Mouse (Mus musculus) T-helper 1 cell (primary cell): ENCODE measurements around the gene Yif1b.
"Not testable (repeated sequence)": the region's sequence is repeated elsewhere in the genome, so short reads cannot be mapped to it uniquely, and the experiment has no call there.

Source experiments
- in situ Hi-C: fragments of 300-600 bp; cut with MboI, MseI; formaldehyde crosslinking; loops from one replicate; pipeline ENCODE4 v1.15.1; 2025; ENCODE audit warnings: high pct_unique_total_duplicates

The Yif1b gene

GRCm38 (mm10) chr7:29238019-29238967 lies at the start of gene Yif1b:
Gene Yif1b (plus strand): TSS chr7:29238329.
- in situ Hi-C loops = no loop called here

- in situ Hi-C loops = not testable (repeated sequence)
Measured at GRCm38 (mm10) chr7:29194230-29194629, 43.9 kb upstream of the Yif1b start.

- in situ Hi-C loops = no loop called here
Measured at GRCm38 (mm10) chr7:29202577-29202976, 35.6 kb upstream of the Yif1b start.

- in situ Hi-C loops = loop anchor here (5.0 kb wide), 1 partner anchor 34 kb away; no protein-coding TSS in a partner anchor
Measured at GRCm38 (mm10) chr7:29211013-29211412, 27.1 kb upstream of the Yif1b start.

GRCm38 (mm10) chr7:29211415-29212198 lies 26.5 kb upstream of the Yif1b start:
- in situ Hi-C loops = loop anchor here (5.0 kb wide), 1 partner anchor 34 kb away; no protein-coding TSS in a partner anchor

GRCm38 (mm10) chr7:29212199-29212765 lies 25.8 kb upstream of the Yif1b start:
- in situ Hi-C loops = loop anchor here (5.0 kb wide), 1 partner anchor 35 kb away; no protein-coding TSS in a partner anchor

- in situ Hi-C loops = loop anchor here (5.0 kb wide), 1 partner anchor 36 kb away; no protein-coding TSS in a partner anchor
Measured at GRCm38 (mm10) chr7:29212775-29213560, 25.2 kb upstream of the Yif1b start.

GRCm38 (mm10) chr7:29213675-29214082 lies 24.4 kb upstream of the Yif1b start, which contains the start of gene Catsperg1:
Gene Catsperg1 (minus strand): TSS chr7:29214035.
- in situ Hi-C loops = loop anchor here (5.0 kb wide), 1 partner anchor 36 kb away; no protein-coding TSS in a partner anchor

- in situ Hi-C loops = loop anchor here (5.0 kb wide), 1 partner anchor 37 kb away; no protein-coding TSS in a partner anchor
Measured at GRCm38 (mm10) chr7:29214236-29214635, 23.9 kb upstream of the Yif1b start.

- in situ Hi-C loops = loop anchor here (5.0 kb wide), 1 partner anchor 38 kb away; no protein-coding TSS in a partner anchor
Measured at GRCm38 (mm10) chr7:29214846-29215245, 23.3 kb upstream of the Yif1b start.

- in situ Hi-C loops = no loop called here
Measured at GRCm38 (mm10) chr7:29224756-29225394, 13.3 kb upstream of the Yif1b start.

GRCm38 (mm10) chr7:29225520-29225919 lies 12.6 kb upstream of the Yif1b start:
- in situ Hi-C loops = no loop called here

GRCm38 (mm10) chr7:29228202-29228601 lies 9.9 kb upstream of the Yif1b start:
- in situ Hi-C loops = no loop called here

- in situ Hi-C loops = no loop called here
Measured at GRCm38 (mm10) chr7:29230560-29230959, 7.6 kb upstream of the Yif1b start.

GRCm38 (mm10) chr7:29231517-29231916 lies 6.6 kb upstream of the Yif1b start:
- in situ Hi-C loops = no loop called here

- in situ Hi-C loops = no loop called here
Measured at GRCm38 (mm10) chr7:29232247-29233013, 5.7 kb upstream of the Yif1b start, which contains the start of gene Kcnk6. Gene Kcnk6 (minus strand): TSS chr7:29232515.

GRCm38 (mm10) chr7:29233745-29234144 lies 4.4 kb upstream of the Yif1b start:
- in situ Hi-C loops = no loop called here

GRCm38 (mm10) chr7:29234661-29235060 lies 3.5 kb upstream of the Yif1b start:
- in situ Hi-C loops = no loop called here

GRCm38 (mm10) chr7:29236593-29236992 lies 1.5 kb upstream of the Yif1b start:
- in situ Hi-C loops = no loop called here
